Mouse (Mus musculus) embryonic facial prominence, embryonic 13.5 days (tissue): Measurements from ENCODE around the gene Nus1. TPM values are rescaled to one million over a fixed set of nuclear protein-coding genes. Genes with fewer than 3 reads are reported as not detected.

Experiments
- ATAC-seq: fragments of 200-750 bp; cut with Nextera tagmentation; 2 replicates; pipeline ENCODE4 v1.8.0; 2017; ENCODE audit warnings: low read depth; ENCODE audit not compliant: insufficient number of reproducible peaks, insufficient read depth, low FRiP score, low TSS enrichment
- H3K27ac ChIP-seq: fragments of 300-500 bp; sonication (generic); 2 replicates; pipeline ENCODE4 v1.5.1; 2015; ENCODE audit warnings: moderate library complexity, mild to moderate bottlenecking, inconsistent platforms
- H3K27me3 ChIP-seq: fragments of 300-500 bp; sonication (generic); 2 replicates; pipeline ENCODE4 v1.6.1; 2015; ENCODE audit warnings: mild to moderate bottlenecking, inconsistent platforms
- H3K36me3 ChIP-seq: fragments of 300-500 bp; sonication (generic); 2 replicates; pipeline ENCODE4 v1.6.1; 2015; ENCODE audit warnings: mild to moderate bottlenecking, inconsistent platforms
- H3K4me1 ChIP-seq: fragments of 300-500 bp; sonication (generic); 2 replicates; pipeline ENCODE4 v1.6.1; 2015; ENCODE audit warnings: inconsistent platforms
- H3K4me2 ChIP-seq: fragments of 300-500 bp; sonication (generic); 2 replicates; pipeline ENCODE4 v1.6.1; 2015; ENCODE audit warnings: moderate library complexity, mild to moderate bottlenecking, inconsistent platforms
- H3K4me3 ChIP-seq: fragments of 300-500 bp; sonication (generic); 2 replicates; pipeline ENCODE4 v1.5.1; 2015; ENCODE audit warnings: mild to moderate bottlenecking, inconsistent platforms
- H3K9ac ChIP-seq: fragments of 300-500 bp; sonication (generic); 2 replicates; pipeline ENCODE4 v1.6.1; 2015; ENCODE audit warnings: mild to moderate bottlenecking, inconsistent platforms
- H3K9me3 ChIP-seq: fragments of 300-500 bp; sonication (generic); 2 replicates; pipeline ENCODE4 v1.6.1; 2016; ENCODE audit warnings: inconsistent platforms
- WGBS: fragments of 180-500 bp; shearing (Covaris S2); methylation state at CpG from one replicate; pipeline ENCODE4 v1.1.7; 2015; ENCODE audit warnings: mixed read lengths; 5-methylcytosine and 5-hydroxymethylcytosine counted together
- polyA plus RNA-seq: library from polyadenylated mRNA; unstranded; fragments of >200 nt; fragmentation: Nextera tagmentation; extraction: Ambion mirVana; gene quantifications from 2 replicates; pipeline ENCODE4 v1.2.1, GENCODE M21; 2015

Gene Nus1
- polyA plus RNA-seq, 1 experiment from 2014 or later = 14.9 TPM

GRCm38 (mm10) chr10:52387192-52387591 lies 30.2 kb upstream of the Nus1 start:
- Histone ChIP-seq H3K4me2 (no peak overlapping the region), H3K4me1 (peaks cover 17% of the 10 kb centered on the region), H3K4me3 (no peak overlapping the region), H3K36me3 (no peaks in the 10 kb centered on the region), H3K27me3 (no peaks in the 10 kb centered on the region), H3K9ac (no peak overlapping the region), H3K27ac (no peak overlapping the region), H3K9me3 (no peaks in the 10 kb centered on the region)
- ATAC-seq = no peak
- WGBS = 79% methylated on average over 4 of the region's 4 CpGs

GRCm38 (mm10) chr10:52388922-52389430 lies 28.4 kb upstream of the Nus1 start, which contains the start of gene Nepn:
Nepn (plus strand) TSS chr10:52388972.
- Histone ChIP-seq H3K27me3 (no peaks in the 10 kb centered on the region), H3K9me3 (no peaks in the 10 kb centered on the region), H3K9ac (no peak within 1 kb of the TSS), H3K36me3 (no peaks in the 10 kb centered on the region), H3K4me1 (peaks cover 12% of the 10 kb centered on the region), H3K4me2 (no peak within 1 kb of the TSS), H3K27ac (no peak within 1 kb of the TSS), H3K4me3 (no peak within 1 kb of the TSS)
- ATAC-seq = no peak
- 74% methylated on average over 5 of the region's 5 CpGs for WGBS

GRCm38 (mm10) chr10:52389438-52389837 lies 27.9 kb upstream of the Nus1 start:
- Histone ChIP-seq H3K9me3 (no peaks in the 10 kb centered on the region), H3K27me3 (no peaks in the 10 kb centered on the region), H3K36me3 (no peaks in the 10 kb centered on the region), H3K4me1 (peaks cover 12% of the 10 kb centered on the region), H3K4me2 (no peak overlapping the region), H3K9ac (no peak overlapping the region), H3K27ac (no peak overlapping the region), H3K4me3 (no peak overlapping the region)
- WGBS = 30% methylated on average over 3 of the region's 3 CpGs
- no peak for ATAC-seq

GRCm38 (mm10) chr10:52391208-52391607 lies 26.1 kb upstream of the Nus1 start:
- H3K4me1 ChIP-seq = peaks cover 12% of the 10 kb centered on the region
- no peak overlapping the region for H3K27ac ChIP-seq
- WGBS = 88% methylated on average over 2 of the region's 2 CpGs
- H3K4me3 ChIP-seq = no peak overlapping the region
- no peaks in the 10 kb centered on the region for H3K27me3 ChIP-seq
- ATAC-seq = no peak
- no peaks in the 10 kb centered on the region for H3K36me3 ChIP-seq
- H3K4me2 ChIP-seq = no peak overlapping the region
- H3K9ac ChIP-seq = no peak overlapping the region
- no peaks in the 10 kb centered on the region for H3K9me3 ChIP-seq

- no peak overlapping the region for H3K27ac ChIP-seq
- no peak overlapping the region for H3K4me3 ChIP-seq
- H3K9ac ChIP-seq = no peak overlapping the region
- H3K4me1 ChIP-seq = 0 out of 2 replicates have a peak, but pooled peaks cover 4% of the 10 kb centered on the region
- H3K36me3 ChIP-seq = no peaks in the 10 kb centered on the region
- 89% methylated on average over 3 of the region's 3 CpGs for WGBS
- H3K4me2 ChIP-seq = no peak overlapping the region
- H3K27me3 ChIP-seq = no peaks in the 10 kb centered on the region
- H3K9me3 ChIP-seq = no peaks in the 10 kb centered on the region
- no peak for ATAC-seq
Observed at GRCm38 (mm10) chr10:52396647-52397046, 20.7 kb upstream of the Nus1 start.

GRCm38 (mm10) chr10:52398715-52399114 lies 18.6 kb upstream of the Nus1 start:
- H3K4me3 ChIP-seq = no peak overlapping the region
- 74% methylated on average over 2 of the region's 2 CpGs for WGBS
- no peaks in the 10 kb centered on the region for H3K27me3 ChIP-seq
- 0 out of 2 replicates have a peak, but pooled peaks cover 4% of the 10 kb centered on the region for H3K4me1 ChIP-seq
- H3K27ac ChIP-seq = no peak overlapping the region
- no peaks in the 10 kb centered on the region for H3K9me3 ChIP-seq
- H3K9ac ChIP-seq = no peak overlapping the region
- no peak for ATAC-seq
- H3K36me3 ChIP-seq = no peaks in the 10 kb centered on the region
- H3K4me2 ChIP-seq = no peak overlapping the region

- no peak overlapping the region for H3K9ac ChIP-seq
- H3K4me3 ChIP-seq = no peak overlapping the region
- H3K4me2 ChIP-seq = no peak overlapping the region
- WGBS = 63% methylated on average over 3 of the region's 3 CpGs
- H3K27me3 ChIP-seq = no peaks in the 10 kb centered on the region
- H3K4me1 ChIP-seq = 0 out of 2 replicates have a peak, but pooled peaks cover 4% of the 10 kb centered on the region
- H3K9me3 ChIP-seq = no peaks in the 10 kb centered on the region
- no peak overlapping the region for H3K27ac ChIP-seq
- ATAC-seq = no peak
- H3K36me3 ChIP-seq = no peaks in the 10 kb centered on the region
Observed at GRCm38 (mm10) chr10:52399722-52400121, 17.6 kb upstream of the Nus1 start.

- 0 out of 2 replicates have a peak, but pooled peaks cover 4% of the 10 kb centered on the region for H3K4me1 ChIP-seq
- H3K9ac ChIP-seq = no peak overlapping the region
- H3K27ac ChIP-seq = no peak overlapping the region
- no peak for ATAC-seq
- H3K27me3 ChIP-seq = no peaks in the 10 kb centered on the region
- H3K36me3 ChIP-seq = no peaks in the 10 kb centered on the region
- WGBS = 87% methylated on average over 13 of the region's 13 CpGs
- no peak overlapping the region for H3K4me3 ChIP-seq
- no peaks in the 10 kb centered on the region for H3K9me3 ChIP-seq
- H3K4me2 ChIP-seq = no peak overlapping the region
Observed at GRCm38 (mm10) chr10:52405160-52405559, 12.2 kb upstream of the Nus1 start.

- no peak overlapping the region for H3K27ac ChIP-seq
- H3K4me3 ChIP-seq = no peak overlapping the region
- H3K4me2 ChIP-seq = no peak overlapping the region
- no peak overlapping the region for H3K9ac ChIP-seq
- H3K36me3 ChIP-seq = no peaks in the 10 kb centered on the region
- 75% methylated on average over 2 of the region's 2 CpGs for WGBS
- no peaks in the 10 kb centered on the region for H3K4me1 ChIP-seq
- no peak for ATAC-seq
- no peaks in the 10 kb centered on the region for H3K27me3 ChIP-seq
- no peaks in the 10 kb centered on the region for H3K9me3 ChIP-seq
Observed at GRCm38 (mm10) chr10:52407526-52407925, 9.8 kb upstream of the Nus1 start.

- no peak overlapping the region for H3K4me3 ChIP-seq
- H3K36me3 ChIP-seq = no peaks in the 10 kb centered on the region
- H3K4me1 ChIP-seq = peaks cover 21% of the 10 kb centered on the region
- ATAC-seq = no peak
- H3K4me2 ChIP-seq = no peak overlapping the region
- 87% methylated on average over 2 of the region's 2 CpGs for WGBS
- no peaks in the 10 kb centered on the region for H3K27me3 ChIP-seq
- no peak overlapping the region for H3K27ac ChIP-seq
- no peak overlapping the region for H3K9ac ChIP-seq
- H3K9me3 ChIP-seq = no peaks in the 10 kb centered on the region
Observed at GRCm38 (mm10) chr10:52415020-52415419, 2.3 kb upstream of the Nus1 start.

- no peak overlapping the region for H3K9ac ChIP-seq
- no peak overlapping the region for H3K27ac ChIP-seq
- WGBS = 31% methylated on average over 2 of the region's 2 CpGs
- H3K4me2 ChIP-seq = peak overlapping the region; percentile 59
- no peaks in the 10 kb centered on the region for H3K9me3 ChIP-seq
- H3K27me3 ChIP-seq = no peaks in the 10 kb centered on the region
- no peaks in the 10 kb centered on the region for H3K36me3 ChIP-seq
- peak overlapping the region; percentile 95; the same call in 1 of the 2 replicates for H3K4me3 ChIP-seq
- ATAC-seq = no peak
- H3K4me1 ChIP-seq = peaks cover 21% of the 10 kb centered on the region
Observed at GRCm38 (mm10) chr10:52416458-52416857, 889 bp upstream of the Nus1 start.

GRCm38 (mm10) chr10:52417998-52418860 lies 882 bp downstream of the Nus1 start:
- H3K27ac ChIP-seq = peak overlapping the region; percentile 93
- H3K4me2 ChIP-seq = peak overlapping the region; percentile 72
- H3K9me3 ChIP-seq = no peaks in the 10 kb centered on the region
- no peaks in the 10 kb centered on the region for H3K36me3 ChIP-seq
- no peaks in the 10 kb centered on the region for H3K27me3 ChIP-seq
- peak; percentile 54; the same call in 1 of the 2 replicates for ATAC-seq
- 2% methylated on average over 39 of the region's 39 CpGs for WGBS
- peak overlapping the region; percentile 95 for H3K4me3 ChIP-seq
- H3K4me1 ChIP-seq = peaks cover 21% of the 10 kb centered on the region
- H3K9ac ChIP-seq = peak overlapping the region; percentile 93
